In the genomic region with DNA sequence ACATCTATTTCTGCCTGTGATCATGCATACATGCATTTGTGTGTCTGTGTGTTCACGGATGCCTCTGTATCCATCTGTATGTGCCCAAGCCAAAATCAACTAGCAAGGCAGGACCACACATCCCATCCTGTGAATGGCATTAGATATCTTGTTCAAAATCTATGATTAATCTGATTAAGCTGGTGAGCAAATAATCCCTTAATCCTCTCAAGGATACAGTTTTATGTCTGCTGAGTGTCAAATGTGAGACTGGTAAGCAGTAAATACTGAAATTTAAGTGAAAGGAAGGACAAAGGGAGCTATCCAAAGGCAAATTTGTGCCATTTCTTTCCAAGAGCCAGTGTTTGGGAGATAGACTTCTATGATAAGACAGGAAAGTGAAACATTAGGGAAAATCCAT, we compare ENCODE assay signal across 22 mouse cellular contexts.
DNase-seq lines count a peak whose midpoint lies in the region; ATAC-seq lines count a peak whose summit lies in the region.
"Had no signal": no experiment of that assay in that cellular context is flagged by ENCODE, and none has a peak within 500 bp of the region (broad histone marks: within the 10 kb centered on the region; RNA-seq: fewer than 3 reads in every experiment).

No protein-coding gene starts in this region.

- H3K9me3 ChIP-seq in midbrain, embryonic 11.5 days (ENCODE audit: control insufficient read depth, low read length) = no peaks in the 10 kb centered on the region
- no peaks in the 10 kb centered on the region for H3K9me3 ChIP-seq in midbrain, embryonic 13.5 days
- no peaks in the 10 kb centered on the region for H3K9me3 ChIP-seq in kidney, embryonic 16.5 days (ENCODE audit: low read length)
- H3K9me3 ChIP-seq: G1E had no signal

- no peak overlapping the region for H3K27ac ChIP-seq in midbrain, embryonic 11.5 days (ENCODE audit: low read depth, low read length)
- no peak overlapping the region for H3K27ac ChIP-seq in midbrain, embryonic 13.5 days
- H3K27ac ChIP-seq in kidney, embryonic 16.5 days (ENCODE audit: low read length) = no peak overlapping the region

- H3K4me1 ChIP-seq in midbrain, embryonic 11.5 days (ENCODE audit: control insufficient read depth, insufficient read depth, low read length) = 0 out of 2 replicates have a peak, but pooled peaks cover 2% of the 10 kb centered on the region
- H3K4me1 ChIP-seq in midbrain, embryonic 13.5 days (replicated peaks) = 0 out of 2 replicates have a peak, but pooled peaks cover 6% of the 10 kb centered on the region
- no peaks in the 10 kb centered on the region for H3K4me1 ChIP-seq in kidney, embryonic 16.5 days (ENCODE audit: insufficient read depth, low read length)

- H3K27me3 ChIP-seq in midbrain, embryonic 11.5 days (ENCODE audit: control insufficient read depth, insufficient read depth, low read length) = no peaks in the 10 kb centered on the region
- H3K27me3 ChIP-seq in midbrain, embryonic 13.5 days = 0 out of 2 replicates have a peak, but pooled peaks cover 5% of the 10 kb centered on the region
- no peaks in the 10 kb centered on the region for H3K27me3 ChIP-seq in kidney, embryonic 16.5 days (ENCODE audit: insufficient read depth, low read length)
- H3K27me3 ChIP-seq: CH12.LX, Patski had no signal

- H3K36me3 ChIP-seq in midbrain, embryonic 11.5 days (ENCODE audit: control insufficient read depth, insufficient read depth, low read length) = no peaks in the 10 kb centered on the region
- H3K36me3 ChIP-seq in midbrain, embryonic 13.5 days = no peaks in the 10 kb centered on the region
- H3K36me3 ChIP-seq in kidney, embryonic 16.5 days (ENCODE audit: insufficient read depth, low read length) = no peaks in the 10 kb centered on the region
- H3K36me3 ChIP-seq: G1E had no signal

- no peak overlapping the region for H3K4me2 ChIP-seq in midbrain, embryonic 11.5 days
- H3K4me2 ChIP-seq in midbrain, embryonic 13.5 days (replicated peaks) = no peak overlapping the region
- H3K4me2 ChIP-seq in kidney, embryonic 16.5 days (replicated peaks; ENCODE audit: low read depth, low read length) = no peak overlapping the region

- no peak overlapping the region for H3K4me3 ChIP-seq in midbrain, embryonic 11.5 days (ENCODE audit: low read depth, low read length)
- no peak overlapping the region for H3K4me3 ChIP-seq in midbrain, embryonic 13.5 days (replicated peaks)
- H3K4me3 ChIP-seq in kidney, embryonic 16.5 days (ENCODE audit: low read length) = no peak overlapping the region

- H3K9ac ChIP-seq in midbrain, embryonic 11.5 days (ENCODE audit: low read length) = no peak overlapping the region
- H3K9ac ChIP-seq in midbrain, embryonic 13.5 days (replicated peaks) = no peak overlapping the region
- H3K9ac ChIP-seq in kidney, embryonic 16.5 days (replicated peaks; ENCODE audit: low read length) = no peak overlapping the region

- DNase-seq in midbrain, embryonic 11.5 days (ENCODE audit: low spot score, missing footprints) = peak; percentile 78
- peak; percentile 15 for DNase-seq in retina, embryonic 14.5 days (ENCODE audit: low spot score)
- peak; percentile 73 for DNase-seq in retina, postnatal 1 day
- peak; percentile 48 for DNase-seq in retina, postnatal 7 days (ENCODE audit: low read depth, low spot score)
- DNase-seq in adrenal gland, postnatal 25 days = no peak
- DNase-seq in liver = no peak
- DNase-seq: adrenal gland, adult 2 months; adrenal gland, adult 8-10 months; adrenal gland, postnatal 10 days; adrenal gland, postnatal 14 days; adrenal gland, postnatal 36 days; B cell, adult 2 months; cerebellum, adult 11 months; cerebellum, adult 11-12 months; cerebellum, adult 18-20 months had no signal

- WGBS in midbrain, embryonic 11.5 days = 72% methylated on average over 1 of the region's 1 CpGs
- WGBS in midbrain, embryonic 13.5 days = 47% methylated on average over 1 of the region's 1 CpGs
- 94% methylated on average over 1 of the region's 1 CpGs for WGBS in kidney, embryonic 16.5 days

- ATAC-seq in midbrain, embryonic 11.5 days (ENCODE audit: low FRiP score) = no peak
- no peak for ATAC-seq in midbrain, embryonic 13.5 days
- no peak for ATAC-seq in kidney, embryonic 16.5 days (ENCODE audit: low FRiP score, low TSS enrichment)
- ATAC-seq: activated CD4-positive, CD25-positive, alpha-beta regulatory T cell, adult 4 months; CD4-positive, CD25-positive, alpha-beta regulatory T cell, adult 4 months; Patski had no signal

Comparison
In these comparisons a context has a peak if more than half of its experiments do, and no peak if none do; other contexts are left out.
1. DNase-seq: peak in midbrain, embryonic 11.5 days (single experiment), retina, embryonic 14.5 days (single experiment), retina, postnatal 1 day (single experiment) and retina, postnatal 7 days (single experiment); none in adrenal gland, postnatal 25 days (single experiment) and liver (single experiment).